Mouse (Mus musculus) CH12F3 (cell line): ENCODE results near the gene Rasa2.
"Not testable (repeated sequence)": the region's sequence is repeated elsewhere in the genome, so short reads cannot be mapped to it uniquely, and the experiment has no call there.

ENCODE experiments used
- in situ Hi-C: fragments of 300-500 bp; cut with MboI; formaldehyde crosslinking; loops from 2 replicates; pipeline ENCODE4 v1.14.3; 2020; ENCODE audit warnings: low sequenced_read_pairs

Gene Rasa2

DNA sequence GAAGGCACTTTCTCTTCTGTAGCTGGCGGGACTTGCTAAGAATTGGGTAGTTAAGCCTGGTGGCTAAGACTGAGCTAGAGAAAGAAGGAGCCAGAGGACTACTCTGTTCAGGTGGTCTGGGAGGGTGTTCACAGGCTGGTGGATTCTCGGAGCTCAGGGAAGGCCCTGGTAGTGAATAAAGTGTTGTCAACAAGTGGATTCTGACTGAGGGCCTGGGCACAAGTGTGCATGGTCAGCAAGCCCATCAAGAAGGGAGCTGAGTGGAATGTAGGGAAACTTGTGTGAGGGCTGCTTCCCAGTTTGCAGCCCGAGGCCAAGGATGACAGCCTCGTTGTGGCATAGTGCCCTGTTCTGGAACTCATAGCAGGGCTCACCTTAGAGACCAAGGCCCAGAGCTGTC is 97.2 kb downstream of the Rasa2 start:
- in situ Hi-C loops: no loop called here

DNA sequence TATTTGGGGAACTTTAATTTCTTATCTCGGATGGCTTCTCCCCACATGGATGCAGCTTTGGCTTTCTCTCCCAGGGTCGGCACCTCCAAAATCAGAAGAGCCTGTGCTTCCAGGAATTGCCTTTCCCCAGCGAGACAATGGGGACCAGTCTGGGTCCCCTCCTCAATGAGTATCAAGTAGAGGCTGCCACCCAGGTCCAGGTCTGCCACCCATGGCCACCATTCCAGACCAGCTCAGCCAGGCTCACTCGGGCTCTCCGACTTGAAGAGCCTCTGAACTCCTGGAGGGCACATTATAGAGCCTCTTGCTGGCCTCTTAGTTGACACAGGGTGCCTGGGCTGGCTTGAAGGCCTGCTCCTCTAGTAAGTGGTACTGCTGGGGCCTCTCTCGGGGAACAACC is 97.9 kb downstream of the Rasa2 start:
- in situ Hi-C loops: no loop called here

DNA sequence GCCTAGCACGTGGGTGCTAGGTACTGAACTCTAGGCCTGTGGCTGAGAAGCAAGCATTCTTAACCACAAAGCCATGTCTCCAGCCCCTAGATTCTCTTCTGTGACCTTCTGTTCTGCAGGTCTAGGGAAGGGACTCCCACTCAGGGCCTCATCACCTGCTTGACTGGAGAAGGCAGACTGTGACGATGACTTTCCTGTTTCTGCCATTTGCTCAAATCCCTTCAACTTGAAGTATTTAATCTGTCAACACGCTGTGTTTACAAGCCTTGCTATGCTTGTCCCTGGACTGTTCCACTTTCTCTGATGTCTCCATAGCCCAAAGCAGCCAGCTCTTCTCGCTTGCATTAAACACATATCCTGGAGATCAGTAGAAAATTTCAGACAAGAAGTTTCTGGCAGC is 98.9 kb downstream of the Rasa2 start:
- in situ Hi-C loops: no loop called here

DNA sequence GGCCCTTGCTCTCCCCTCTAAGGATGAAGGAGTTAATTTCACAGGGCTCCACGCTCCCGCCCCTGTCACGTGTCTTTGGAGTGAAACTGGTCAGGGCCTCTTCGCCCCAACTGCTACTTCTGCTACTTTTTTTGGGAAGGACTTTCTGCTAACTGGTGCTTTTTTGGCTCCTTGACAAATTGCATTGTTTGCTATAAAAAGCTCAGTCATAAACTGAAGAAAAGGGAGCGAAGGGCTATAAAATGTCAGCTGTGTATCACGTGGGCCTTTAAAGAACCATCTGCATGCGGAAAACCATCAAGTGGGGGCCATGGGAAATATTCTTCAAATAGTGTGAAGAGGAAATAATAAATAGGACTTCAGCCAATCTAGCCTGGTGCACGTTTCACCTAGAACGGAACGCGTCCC is 100.7 kb downstream of the Rasa2 start:
- in situ Hi-C loops: no loop called here

DNA sequence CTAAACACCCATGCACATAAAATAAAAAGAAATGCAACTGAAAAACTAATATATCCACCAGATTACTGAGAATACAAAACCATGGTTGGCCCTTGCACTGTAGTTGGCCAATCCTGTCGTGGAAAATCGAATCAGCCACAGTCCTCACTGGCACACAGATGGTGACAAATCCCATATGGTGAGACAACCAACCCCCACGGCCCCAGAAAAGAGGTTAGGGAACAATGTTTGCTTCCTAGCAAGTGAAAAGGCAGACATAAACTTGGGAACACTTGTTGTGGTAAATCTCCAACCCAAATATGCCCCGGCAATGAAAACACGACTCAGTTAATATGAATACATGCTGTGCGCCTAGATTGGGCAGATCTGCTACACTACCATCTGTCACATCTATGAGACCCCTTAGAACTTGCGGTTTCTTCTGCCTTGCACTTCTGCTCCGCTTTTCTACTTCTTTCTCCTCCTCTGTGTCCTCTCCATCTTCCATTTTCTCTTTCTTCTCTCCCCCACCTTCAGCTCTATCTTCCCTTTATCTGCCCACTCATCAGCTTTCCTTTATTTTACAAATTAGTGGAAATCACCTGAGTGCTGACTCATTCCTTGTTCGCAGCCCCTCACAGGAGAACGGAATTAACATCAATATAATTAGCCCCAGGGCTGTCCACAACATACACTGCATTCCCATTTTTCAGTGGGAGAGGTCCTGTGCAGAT is 101.3 kb downstream of the Rasa2 start:
- in situ Hi-C loops: no loop called here

DNA sequence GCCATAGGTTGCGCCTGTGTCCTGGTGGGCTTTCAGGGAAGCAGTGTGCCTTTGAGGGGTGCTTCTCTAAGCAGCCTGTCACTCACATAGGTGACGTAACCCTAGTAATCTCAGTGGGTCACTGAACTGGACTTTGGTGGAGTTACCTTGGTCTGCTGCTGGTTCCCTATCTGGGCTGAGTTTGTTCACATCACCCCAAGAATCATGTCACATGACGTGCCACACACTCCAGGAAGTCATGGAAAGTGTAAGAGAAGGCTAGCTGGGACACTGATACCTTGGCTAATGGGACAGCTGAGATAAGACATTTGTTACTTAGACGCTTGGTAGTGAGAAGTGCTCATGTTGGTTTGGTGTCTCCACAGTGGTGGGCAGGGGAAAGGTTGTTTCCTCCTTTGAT is 105.4 kb downstream of the Rasa2 start:
- in situ Hi-C loops: no loop called here

DNA sequence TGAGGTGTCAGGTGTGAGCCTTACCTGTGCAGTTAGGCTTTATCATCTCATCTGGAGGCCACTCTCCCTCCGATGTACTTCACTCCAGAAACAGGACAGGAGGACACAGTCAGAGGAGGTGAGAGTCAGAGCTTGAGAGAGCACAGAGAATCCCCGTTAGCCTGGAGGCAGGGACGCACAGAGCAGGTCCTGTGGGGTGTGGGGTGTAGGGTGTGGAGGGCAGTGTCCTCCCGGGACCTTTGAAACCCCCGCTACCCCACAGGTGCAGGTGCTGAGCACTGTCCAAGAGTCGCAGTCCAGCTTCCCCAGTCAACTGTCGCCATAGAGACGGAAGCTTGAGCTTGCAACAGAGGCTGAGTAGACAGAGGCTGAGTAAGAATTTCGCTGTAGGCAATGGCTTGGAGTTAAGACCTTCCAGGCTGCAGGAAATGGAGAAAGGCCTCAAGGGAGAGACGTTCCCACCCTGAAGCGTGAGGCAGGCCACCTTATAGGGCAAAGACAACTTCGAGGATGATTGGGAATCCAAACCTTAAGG is 106.4 kb downstream of the Rasa2 start, which contains the start of gene Gm28729:
TSS of gene Gm28729 (minus strand) at position 293 of the 535 bp plus-strand sequence.
- in situ Hi-C loops: no loop called here

DNA sequence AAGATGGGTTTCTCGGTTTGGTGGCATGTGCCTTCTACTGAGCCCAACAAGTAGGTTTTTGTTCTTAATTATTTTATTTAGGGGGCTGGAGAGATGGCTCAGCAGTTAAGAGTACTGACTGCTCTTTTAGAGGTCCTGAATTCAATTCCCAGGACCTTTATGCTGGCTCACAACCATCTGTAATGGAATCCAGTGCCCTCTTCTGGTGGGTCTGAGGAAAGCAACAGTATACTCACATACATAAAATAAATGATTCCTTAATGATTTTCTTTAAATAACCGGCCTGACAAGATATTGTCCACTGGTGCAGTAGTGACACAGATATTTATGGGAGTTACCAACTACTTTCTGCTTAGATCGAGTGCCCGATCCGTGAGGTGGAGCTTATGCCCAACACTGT is 108.3 kb downstream of the Rasa2 start:
- in situ Hi-C loops: no loop called here

DNA sequence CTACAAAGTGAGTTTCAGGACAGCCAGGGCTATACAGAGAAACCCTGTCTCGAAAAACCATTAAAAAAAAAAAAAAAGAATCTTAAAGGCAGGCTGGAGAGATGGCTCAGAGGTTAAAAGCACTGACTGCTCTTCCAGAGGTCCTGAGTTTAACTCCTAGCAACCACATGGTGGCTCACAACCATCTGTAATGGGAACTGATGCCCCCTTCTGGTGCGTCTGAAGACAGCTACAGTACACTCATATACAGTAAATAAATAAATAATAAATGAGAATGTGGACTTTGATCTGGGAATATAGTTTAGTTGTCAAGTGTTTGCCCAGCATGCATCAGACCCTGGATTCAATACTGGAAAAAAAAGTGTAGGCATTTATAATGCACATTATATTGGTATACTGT is 109.8 kb downstream of the Rasa2 start:
- in situ Hi-C loops: not testable (repeated sequence)

DNA sequence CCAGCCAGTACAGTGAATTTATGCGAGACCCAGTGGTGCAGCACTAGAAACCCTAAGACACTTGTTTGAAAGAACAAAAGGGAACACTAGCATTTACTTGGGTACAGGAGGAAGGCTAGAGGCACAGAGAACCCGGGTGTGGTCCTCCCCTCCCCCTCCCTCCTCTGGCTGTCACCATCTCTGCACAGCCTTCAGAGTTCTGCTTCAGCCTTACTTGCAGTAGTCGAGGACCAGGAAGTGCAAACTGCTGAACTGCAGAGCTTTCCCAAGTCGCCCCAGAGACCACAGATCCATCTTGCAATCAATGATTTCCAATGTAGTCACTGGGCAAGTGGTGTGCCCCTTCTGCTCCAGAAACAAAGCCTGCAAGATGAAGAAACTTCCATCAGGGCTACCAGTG is 114.0 kb downstream of the Rasa2 start:
- in situ Hi-C loops: no loop called here

DNA sequence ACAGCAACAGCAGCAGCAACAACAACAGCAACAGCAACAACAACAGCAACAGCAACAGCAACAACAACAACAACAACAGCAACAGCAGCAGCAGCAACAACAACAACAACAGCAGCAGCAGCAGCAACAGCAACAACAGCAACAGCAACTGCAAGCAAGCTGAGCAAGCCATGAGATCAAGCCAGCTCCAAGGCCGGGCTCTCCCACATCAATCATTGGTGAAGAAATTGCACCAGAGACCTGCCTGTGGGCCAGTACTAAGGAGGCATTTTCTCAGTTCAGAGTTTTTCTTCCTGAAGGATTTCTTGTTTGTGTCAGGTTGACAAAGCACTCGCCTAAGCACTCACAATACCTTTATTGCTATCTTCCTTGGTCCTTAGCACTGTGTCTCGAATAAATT is 114.6 kb downstream of the Rasa2 start:
- in situ Hi-C loops: no loop called here

DNA sequence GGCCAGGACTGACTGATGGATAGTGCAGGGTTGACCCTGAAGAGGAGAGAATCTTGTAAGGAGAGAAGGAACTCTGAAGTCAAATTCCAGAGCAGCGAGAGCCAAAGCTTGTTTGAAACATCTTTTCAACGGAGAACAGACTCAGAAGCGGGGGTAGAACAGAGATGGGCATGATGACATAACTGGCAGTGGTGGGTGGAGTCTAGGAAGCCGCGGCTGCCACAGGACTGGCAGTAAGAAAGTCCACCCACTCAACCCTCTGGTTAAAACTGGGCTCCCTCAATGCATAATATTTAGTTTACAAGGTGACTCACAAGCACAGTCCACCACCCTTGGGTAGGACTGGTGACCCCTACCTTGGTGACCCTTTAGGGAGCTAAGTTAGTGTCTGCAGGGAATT is 115.7 kb downstream of the Rasa2 start:
- in situ Hi-C loops: no loop called here

DNA sequence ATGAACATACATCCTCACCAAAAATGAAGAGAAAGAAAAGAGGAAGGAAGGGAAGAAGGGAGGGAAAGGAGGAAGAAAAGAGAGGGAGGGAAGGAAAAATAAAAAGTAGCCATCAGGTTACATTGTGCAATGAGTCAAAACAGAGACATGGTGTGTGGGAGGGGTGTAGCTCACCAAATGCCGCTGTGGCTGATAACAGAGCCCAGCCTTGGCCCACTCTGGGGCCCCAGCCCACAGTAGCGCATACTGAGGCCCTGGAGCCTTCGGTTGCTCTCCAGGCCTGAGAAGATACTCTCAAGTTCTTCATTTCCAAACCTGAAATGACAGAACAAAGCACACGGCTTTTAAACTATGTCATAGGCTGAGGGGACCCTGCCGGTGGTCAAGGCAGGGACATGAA is 117.1 kb downstream of the Rasa2 start:
- in situ Hi-C loops: no loop called here

DNA sequence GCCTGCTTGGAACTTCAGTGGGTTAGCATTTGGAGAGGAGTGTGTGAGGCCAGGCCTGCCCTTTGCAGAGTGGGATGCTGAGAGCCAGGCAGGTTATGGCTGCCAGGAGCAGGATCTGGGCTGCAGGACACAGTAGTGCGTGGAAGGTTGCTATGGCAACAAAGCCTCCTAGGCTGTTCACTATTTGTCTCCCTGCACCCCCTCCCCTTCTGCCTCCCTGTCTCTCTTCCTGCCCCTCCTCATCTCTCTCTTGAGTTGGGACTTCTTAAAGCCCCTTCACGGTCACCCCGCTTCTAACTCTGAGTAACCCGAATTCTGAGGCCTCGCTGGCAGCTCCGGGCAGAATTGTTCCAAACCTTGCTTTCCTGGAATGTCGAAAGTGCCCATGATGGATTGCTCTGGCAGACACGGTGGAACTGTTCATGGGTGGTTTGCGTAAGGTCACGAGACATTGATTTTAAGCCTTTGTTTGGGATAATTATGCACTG is 125.4 kb downstream of the Rasa2 start:
- in situ Hi-C loops: no loop called here

DNA sequence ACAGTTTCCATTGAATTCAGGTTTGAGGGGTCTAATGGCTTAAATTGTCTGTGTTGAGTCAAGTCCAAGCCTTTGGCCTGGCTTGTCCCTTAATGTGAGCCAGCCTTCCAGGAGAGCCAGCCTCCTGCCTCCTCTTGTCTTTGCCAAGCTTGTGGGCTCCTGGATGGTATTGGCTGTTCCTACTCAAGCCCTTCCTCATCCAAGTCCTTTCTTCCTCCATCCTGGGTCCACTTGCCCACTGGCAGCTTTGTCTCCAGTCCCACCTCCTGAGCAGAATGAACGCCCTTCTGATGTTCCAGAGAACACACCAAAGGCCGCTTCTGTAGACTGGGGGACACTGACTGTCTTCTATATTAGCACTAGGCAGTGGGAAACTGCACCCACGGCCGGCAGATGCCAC is 126.3 kb downstream of the Rasa2 start:
- in situ Hi-C loops: no loop called here

DNA sequence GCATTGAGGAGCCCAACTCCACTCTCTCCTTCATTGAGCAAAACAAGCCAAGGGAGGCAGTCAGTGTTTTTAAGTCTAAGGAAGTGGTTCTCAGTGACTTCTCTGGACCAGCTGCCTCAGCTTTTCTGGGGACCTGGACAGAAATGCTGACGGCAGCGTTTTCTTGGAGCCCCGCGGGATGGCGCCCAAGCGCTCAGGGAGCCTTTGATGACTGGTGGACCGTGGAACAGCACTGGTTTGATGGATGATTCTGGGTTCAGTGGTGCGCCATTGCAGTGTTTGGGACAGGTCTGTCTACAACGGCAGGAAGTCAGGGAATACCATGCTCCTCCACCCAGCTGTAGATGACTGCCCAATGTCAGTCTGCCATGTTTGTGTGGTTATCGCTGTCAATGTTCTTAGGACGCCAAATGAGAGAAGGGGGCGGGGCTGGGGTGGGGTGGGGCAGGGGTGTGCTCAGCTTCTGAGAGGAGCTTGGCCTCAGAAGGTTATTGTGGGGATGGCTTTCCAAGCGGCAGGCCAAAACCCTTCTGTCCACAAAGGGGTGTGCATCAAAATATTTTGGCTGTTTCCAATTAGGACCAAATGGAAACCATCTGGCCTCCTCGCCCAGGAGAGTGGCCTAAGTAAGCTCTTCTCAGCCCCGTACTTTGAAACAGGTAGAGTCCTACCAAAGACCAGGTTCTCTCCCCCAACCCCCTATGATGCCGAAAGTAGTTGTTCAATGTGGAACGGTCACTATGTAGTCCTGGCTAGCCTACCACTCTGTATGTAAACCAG is 127.1 kb downstream of the Rasa2 start:
- in situ Hi-C loops: no loop called here

DNA sequence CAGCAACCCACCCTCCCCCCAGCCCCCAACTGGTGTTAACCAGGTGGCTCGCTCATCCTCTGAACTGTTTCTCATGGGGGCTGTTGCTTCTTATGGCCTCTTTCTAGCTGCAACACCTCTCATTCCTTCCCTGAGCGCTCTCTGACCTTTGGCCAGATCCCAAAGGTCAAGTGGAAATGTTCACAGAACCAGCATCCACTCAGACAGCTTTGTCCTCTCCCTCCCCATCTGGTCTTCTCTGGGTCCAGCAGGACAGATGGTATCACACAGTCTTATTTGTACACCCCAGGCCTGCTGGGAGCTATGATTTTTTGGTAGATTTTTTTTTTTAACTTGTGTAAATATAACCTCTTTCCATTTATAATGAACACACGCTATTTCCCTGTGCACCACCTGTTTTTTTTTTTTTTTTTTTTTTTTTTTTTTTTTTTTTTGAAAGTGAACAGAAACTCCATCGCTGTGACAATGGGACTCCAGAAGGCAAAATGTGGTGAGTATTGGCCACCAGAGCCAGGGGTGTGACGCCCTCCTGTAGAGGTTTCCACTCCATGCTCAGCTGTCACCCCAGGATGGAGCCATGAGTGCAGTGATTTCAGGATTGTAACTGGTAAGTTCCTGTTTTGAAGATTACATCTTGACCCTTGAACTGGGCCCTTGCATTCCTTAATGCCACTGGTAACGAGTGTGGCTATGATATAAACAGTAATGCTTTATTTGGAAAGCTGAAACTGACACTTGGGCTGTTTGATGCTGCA is 128.4 kb downstream of the Rasa2 start:
- in situ Hi-C loops: no loop called here

DNA sequence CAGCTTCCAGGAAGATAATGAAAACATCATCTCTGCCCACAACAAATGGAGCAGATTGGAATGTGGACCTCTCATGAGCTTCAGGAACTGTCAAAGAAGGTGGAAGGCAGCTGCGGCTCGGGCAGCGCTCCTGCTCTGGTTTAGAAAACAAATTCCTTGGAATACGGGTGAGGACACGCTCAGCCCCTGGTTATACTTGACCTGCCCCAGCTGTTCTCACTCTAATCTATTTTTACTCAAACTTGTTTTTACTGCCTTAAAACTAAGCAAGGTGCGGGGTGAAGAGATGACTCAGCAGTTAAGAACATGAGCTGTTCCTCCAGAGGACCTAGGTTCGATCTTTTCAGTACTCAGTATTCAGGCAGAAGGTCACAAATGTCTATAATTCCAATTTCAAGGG is 130.2 kb downstream of the Rasa2 start:
- in situ Hi-C loops: no loop called here

DNA sequence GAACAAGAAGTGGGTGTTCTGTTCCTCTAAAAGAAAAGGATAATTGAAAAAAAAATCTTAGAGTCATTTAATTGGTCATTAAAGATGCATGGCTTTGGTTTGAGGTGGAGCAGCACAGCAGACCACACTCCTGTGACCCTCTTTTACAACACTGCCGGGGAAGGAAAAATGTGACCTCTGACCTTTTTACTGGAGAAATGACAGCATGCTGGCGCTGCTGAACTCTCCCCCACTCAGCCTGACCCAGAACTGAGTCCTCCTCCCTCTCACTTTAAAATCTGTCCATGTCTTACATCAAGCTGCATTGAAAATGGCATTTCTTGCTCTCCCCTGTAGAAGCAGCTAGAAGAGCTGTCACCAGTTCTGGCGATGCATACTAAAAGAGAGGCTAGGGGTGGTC is 138.2 kb downstream of the Rasa2 start:
- in situ Hi-C loops: no loop called here

DNA sequence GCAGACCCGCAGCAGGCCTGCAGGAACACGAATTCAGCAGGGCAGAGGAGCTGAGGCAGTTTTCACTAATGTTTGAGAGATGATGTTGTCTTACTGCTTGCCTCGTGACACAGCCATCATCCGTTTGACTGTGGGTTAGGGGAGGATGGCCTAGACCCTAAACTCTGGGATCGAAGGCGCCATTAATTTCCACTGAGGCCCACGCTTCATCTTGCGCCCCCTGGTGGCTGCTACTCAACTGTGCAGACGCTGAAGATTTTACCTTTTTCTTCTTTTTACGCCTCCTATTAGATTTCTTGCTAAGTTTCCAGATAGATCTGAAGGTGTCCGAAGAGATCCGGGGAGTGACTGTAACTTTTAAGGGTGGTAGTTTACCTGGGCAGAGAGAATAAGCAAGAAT is 139.6 kb downstream of the Rasa2 start:
- in situ Hi-C loops: no loop called here
